Mouse (Mus musculus): ENCODE measurements around the gene Mrpl4. TPM values are rescaled to one million over a fixed set of nuclear protein-coding genes. Genes with fewer than 3 reads are reported as not detected.

Mrpl4 gene
- polyA plus RNA-seq, 1 experiment from 2014 or later: 98.6 TPM

DNA sequence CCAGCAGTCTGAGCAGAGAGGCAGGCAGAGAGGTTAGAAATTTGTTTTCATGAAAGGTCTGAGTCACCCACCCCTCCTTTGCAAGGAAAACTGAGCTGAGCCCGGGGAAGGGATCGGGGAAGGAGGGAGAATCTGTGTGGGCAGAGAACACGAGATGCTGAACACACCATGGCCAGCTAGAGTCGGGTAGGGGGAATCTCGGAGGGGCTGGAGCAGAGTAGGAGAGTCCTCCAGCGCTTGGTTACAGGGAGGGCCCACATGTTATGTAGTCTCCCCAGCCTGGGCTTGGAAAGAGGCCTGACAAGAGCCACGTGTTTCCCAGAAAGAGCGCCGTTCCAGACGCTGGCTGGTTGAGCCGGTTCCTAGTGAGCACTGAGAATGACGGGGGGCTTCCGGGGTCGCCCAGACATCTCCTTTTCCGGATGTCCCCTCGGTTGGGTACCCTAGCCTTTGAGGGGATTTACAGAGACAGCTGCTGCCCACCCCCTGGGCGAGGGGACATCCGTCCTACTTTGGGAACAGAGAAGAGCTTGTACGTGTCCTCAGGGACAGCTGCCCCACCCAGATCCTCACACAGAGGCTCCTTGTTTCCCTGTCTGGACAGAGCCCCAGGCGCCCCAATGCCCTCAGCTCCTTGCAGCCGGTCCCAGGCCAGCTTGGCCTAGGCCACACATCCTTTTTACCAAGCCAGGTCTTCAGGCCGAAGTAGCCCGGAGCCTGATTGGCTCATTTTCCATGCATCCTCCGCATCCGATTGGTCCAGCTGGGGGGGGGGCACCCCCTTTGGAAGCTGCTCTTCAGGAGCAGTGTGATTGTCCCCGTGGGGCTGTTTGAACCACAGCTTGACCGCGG is 30.2 kb upstream of the Mrpl4 start:
- Histone ChIP-seq H3K9me3 (ENCODE audit: control insufficient read depth, low read length) (no peaks in the 10 kb centered on the region), H3K4me3 (replicated peaks; ENCODE audit: low read depth, low read length) (no peak overlapping the region), H3K4me2 (ENCODE audit: low read length) (peak overlapping the region; percentile 34), H3K27ac (replicated peaks; ENCODE audit: low read depth, low read length) (no peak overlapping the region), H3K36me3 (ENCODE audit: control insufficient read depth, insufficient read depth, low read length) (peaks cover 7% of the 10 kb centered on the region), H3K27me3 (ENCODE audit: control insufficient read depth, insufficient read depth, low read length) (no peaks in the 10 kb centered on the region), H3K9ac (replicated peaks; ENCODE audit: low read length) (0 out of 2 replicates have a peak overlapping the region, but pooled peaks have one; percentile 36), H3K4me1 (ENCODE audit: control insufficient read depth, insufficient read depth, low read length) (peaks cover 23% of the 10 kb centered on the region)
- ATAC-seq (ENCODE audit: low FRiP score, low TSS enrichment) (no peak), DNase-seq (peak; percentile 33)
- WGBS: 29% methylated on average over 28 of the region's 28 CpGs

DNA sequence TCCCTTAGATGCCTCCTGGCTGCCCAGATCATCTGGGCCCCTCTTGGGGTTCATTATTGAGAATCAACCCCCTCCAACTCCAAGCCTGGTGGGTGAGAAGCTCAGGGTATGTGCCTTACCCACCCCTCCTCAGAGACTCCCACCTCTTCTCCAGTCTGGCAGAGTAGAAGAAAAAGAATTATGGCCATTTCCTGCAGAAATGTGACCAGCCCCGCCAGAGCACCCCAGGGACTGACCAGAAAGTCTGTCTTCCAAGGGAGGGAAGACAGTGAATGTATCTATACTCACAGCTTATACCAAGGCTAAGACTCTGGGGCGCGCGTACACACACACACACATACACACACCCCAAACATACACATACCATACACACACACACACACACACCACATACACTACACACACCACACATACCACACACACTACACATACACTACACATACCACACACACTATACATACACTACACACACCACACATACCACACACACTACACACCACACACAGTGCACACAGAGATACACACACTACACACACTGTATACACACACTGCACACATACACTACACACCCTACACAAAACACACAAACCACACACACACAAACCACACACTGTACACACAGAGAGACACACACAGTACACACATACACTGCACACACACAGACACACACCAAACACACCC is 29.4 kb upstream of the Mrpl4 start:
- ATAC-seq (ENCODE audit: low FRiP score, low TSS enrichment): no peak
- Histone ChIP-seq H3K9me3 (ENCODE audit: control insufficient read depth, low read length) (no peaks in the 10 kb centered on the region), H3K27me3 (ENCODE audit: control insufficient read depth, insufficient read depth, low read length) (no peaks in the 10 kb centered on the region), H3K4me1 (ENCODE audit: control insufficient read depth, insufficient read depth, low read length) (peaks cover 23% of the 10 kb centered on the region), H3K4me3 (replicated peaks; ENCODE audit: low read depth, low read length) (no peak overlapping the region), H3K9ac (replicated peaks; ENCODE audit: low read length) (no peak overlapping the region), H3K36me3 (ENCODE audit: control insufficient read depth, insufficient read depth, low read length) (no peaks in the 10 kb centered on the region), H3K27ac (replicated peaks; ENCODE audit: low read depth, low read length) (no peak overlapping the region), H3K4me2 (ENCODE audit: low read length) (no peak overlapping the region)
- no peak for DNase-seq
- 90% methylated on average over 4 of the region's 4 CpGs for WGBS

DNA sequence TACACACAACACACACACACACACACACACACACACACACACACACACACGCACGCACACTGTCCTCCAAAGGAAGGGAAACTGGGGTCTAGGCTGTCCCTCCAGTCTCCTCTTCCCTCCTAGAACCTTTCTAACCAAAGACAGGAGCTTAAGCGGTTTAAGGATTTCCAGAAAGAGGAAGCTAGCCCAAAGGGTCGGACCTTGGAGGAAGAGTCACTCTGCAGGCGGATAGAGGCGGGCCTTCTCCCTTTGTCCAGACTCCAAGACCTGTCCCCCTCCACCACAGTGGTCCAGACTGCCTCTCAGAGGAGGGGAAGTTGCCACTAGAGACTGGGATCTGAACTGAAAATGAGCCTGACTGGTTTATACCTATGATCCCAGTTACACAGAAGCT is 28.9 kb upstream of the Mrpl4 start:
- ATAC-seq (ENCODE audit: low FRiP score, low TSS enrichment): no peak
- H3K9me3 ChIP-seq (ENCODE audit: control insufficient read depth, low read length): no peaks in the 10 kb centered on the region
- no peak overlapping the region for H3K4me3 ChIP-seq (replicated peaks; ENCODE audit: low read depth, low read length)
- peaks cover 23% of the 10 kb centered on the region for H3K4me1 ChIP-seq (ENCODE audit: control insufficient read depth, insufficient read depth, low read length)
- H3K36me3 ChIP-seq (ENCODE audit: control insufficient read depth, insufficient read depth, low read length): no peaks in the 10 kb centered on the region
- no peaks in the 10 kb centered on the region for H3K27me3 ChIP-seq (ENCODE audit: control insufficient read depth, insufficient read depth, low read length)
- no peak overlapping the region for H3K4me2 ChIP-seq (ENCODE audit: low read length)
- WGBS: 60% methylated on average over 6 of the region's 6 CpGs
- H3K9ac ChIP-seq (replicated peaks; ENCODE audit: low read length): no peak overlapping the region
- no peak for DNase-seq
- H3K27ac ChIP-seq (replicated peaks; ENCODE audit: low read depth, low read length): no peak overlapping the region

DNA sequence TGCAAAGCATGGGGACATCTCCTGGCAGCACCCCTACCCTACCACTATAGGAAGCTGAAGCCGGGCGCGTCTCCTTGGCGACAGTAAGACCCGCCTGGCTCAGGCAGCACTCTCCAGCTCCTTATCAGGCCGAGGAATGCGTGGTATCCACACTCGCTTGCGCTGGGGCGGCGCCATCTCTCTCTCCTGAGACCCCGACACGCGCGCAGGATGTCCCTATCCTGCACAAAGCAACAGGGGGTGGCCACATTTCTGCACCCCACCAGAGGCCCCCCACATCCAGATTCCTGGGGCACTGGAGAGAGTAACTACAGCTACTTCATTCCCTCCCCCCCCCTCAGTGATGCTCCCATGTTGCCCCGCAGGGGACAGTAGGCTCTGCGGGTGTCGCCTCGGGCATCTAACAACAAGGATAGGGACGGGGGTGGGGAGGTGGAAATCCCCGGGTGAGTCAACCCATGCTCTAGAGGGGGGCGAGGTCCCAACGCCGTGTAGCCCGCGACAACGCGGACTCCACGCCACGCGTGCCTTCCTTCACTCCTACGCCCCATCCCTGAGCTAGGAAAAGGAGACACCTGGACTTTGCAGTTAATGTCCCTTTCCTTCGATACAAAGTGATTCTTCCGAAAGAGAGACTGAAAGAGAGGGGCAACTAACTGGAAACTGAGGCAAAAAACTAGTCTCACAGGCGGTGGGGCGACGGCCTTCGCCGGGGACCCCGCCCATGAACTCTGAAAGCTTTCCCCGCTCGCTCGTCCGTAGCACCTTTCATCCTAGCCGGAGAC is 26.9 kb upstream of the Mrpl4 start:
- H3K9me3 ChIP-seq (ENCODE audit: control insufficient read depth, low read length): no peaks in the 10 kb centered on the region
- 0% methylated on average over 45 of the region's 45 CpGs for WGBS
- peak overlapping the region; percentile 57 for H3K4me3 ChIP-seq (replicated peaks; ENCODE audit: low read depth, low read length)
- H3K9ac ChIP-seq (replicated peaks; ENCODE audit: low read length): peak overlapping the region; percentile 69
- DNase-seq (peak; percentile 74), ATAC-seq (ENCODE audit: low FRiP score, low TSS enrichment) (peak; percentile 25; the same call in 1 of the 2 replicates)
- peaks cover 23% of the 10 kb centered on the region for H3K4me1 ChIP-seq (ENCODE audit: control insufficient read depth, insufficient read depth, low read length)
- no peaks in the 10 kb centered on the region for H3K27me3 ChIP-seq (ENCODE audit: control insufficient read depth, insufficient read depth, low read length)
- H3K36me3 ChIP-seq (ENCODE audit: control insufficient read depth, insufficient read depth, low read length): no peaks in the 10 kb centered on the region
- H3K27ac ChIP-seq (replicated peaks; ENCODE audit: low read depth, low read length): no peak overlapping the region; the same call in 1 of the 2 replicates
- H3K4me2 ChIP-seq (ENCODE audit: low read length): peak overlapping the region; percentile 94

DNA sequence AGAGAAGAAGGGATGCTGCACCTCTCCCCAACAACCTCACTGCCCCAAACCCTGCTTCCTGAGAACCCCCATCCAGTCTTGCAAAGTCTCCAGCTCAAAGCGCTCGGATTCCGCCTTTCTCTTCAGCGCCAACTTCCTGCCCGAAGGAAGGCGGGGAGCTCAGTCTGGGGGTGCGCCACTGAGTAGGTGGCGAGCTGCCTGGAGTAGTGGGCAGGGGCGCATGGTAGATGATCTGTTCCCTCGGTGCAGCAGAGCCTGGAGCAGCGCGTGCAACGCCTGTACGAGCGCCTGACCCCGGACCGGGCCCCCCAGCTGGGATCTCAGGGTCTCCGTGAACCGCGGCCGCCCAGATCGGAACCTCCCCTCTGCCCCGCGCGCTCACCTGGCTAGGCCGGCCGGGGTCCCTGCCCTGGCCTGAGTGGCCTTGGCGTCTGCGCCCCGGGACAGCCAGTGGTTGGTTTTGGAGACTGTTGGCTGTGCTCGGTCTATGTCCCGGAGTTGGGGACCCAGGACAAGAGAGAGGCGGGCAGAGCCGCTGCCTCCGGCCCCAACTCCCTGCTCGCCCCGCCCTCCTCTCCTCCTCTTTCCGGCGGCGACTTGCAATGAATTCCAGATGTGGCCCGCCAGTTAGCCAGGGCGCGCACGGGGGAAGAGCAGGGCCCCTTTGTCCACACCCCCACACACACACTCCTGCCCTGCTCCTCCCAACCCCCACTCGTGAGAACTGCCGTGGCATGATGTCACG is 26.1 kb upstream of the Mrpl4 start, which contains the start of gene S1pr2:
TSS of gene S1pr2 (minus strand) at position 566 of the 745 bp plus-strand sequence.
- peak; percentile 72 for ATAC-seq (ENCODE audit: low FRiP score, low TSS enrichment)
- under 1% methylated on average over 47 of the region's 47 CpGs for WGBS
- Histone ChIP-seq H3K27ac (replicated peaks; ENCODE audit: low read depth, low read length) (peak within 1 kb of the TSS; percentile 57; the same call in 1 of the 2 replicates), H3K9me3 (ENCODE audit: control insufficient read depth, low read length) (no peaks in the 10 kb centered on the region), H3K9ac (replicated peaks; ENCODE audit: low read length) (peak within 1 kb of the TSS; percentile 69), H3K27me3 (ENCODE audit: control insufficient read depth, insufficient read depth, low read length) (no peaks in the 10 kb centered on the region), H3K36me3 (ENCODE audit: control insufficient read depth, insufficient read depth, low read length) (no peaks in the 10 kb centered on the region), H3K4me3 (replicated peaks; ENCODE audit: low read depth, low read length) (peak within 1 kb of the TSS; percentile 57), H3K4me2 (ENCODE audit: low read length) (peak within 1 kb of the TSS; percentile 94), H3K4me1 (ENCODE audit: control insufficient read depth, insufficient read depth, low read length) (peaks cover 23% of the 10 kb centered on the region)
- DNase-seq: peak; percentile 82

DNA sequence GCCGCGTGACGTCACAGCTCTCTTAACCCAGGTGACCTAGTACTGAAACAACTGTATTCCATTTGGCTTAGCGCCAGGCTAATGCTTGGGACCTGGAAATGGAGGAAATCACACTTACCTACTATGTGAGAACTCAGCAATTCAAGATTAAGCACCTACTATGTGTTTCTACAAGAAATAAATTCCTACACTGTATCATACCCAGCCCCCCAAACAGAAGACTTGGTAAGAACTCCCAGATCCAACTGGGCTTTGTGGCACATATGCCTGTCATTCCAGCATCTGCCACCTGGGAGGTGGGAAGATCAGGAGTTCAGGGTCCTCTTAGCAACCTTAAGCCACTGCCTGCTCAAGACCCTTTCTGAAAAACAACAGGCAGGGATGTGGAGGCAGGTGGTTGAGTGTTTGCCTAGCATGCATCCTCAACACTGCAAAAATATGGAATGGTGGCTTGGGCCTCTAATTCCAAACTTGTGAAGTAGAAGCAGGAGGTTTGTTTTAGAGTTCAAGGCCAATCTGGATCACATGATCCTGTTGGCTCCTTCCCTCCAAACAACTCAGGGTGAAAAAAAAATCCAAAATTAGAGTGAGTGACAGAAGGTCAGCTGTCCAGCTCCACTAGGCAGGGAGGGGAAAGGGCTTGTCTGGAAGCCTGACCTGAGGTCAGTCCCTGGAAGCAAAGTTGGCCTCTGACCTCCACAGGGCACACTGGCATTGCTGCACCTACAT is 25.4 kb upstream of the Mrpl4 start:
- Histone ChIP-seq H3K4me2 (ENCODE audit: low read length) (peak overlapping the region; percentile 94), H3K9me3 (ENCODE audit: control insufficient read depth, low read length) (no peaks in the 10 kb centered on the region), H3K4me3 (replicated peaks; ENCODE audit: low read depth, low read length) (peak overlapping the region; percentile 57), H3K27ac (replicated peaks; ENCODE audit: low read depth, low read length) (no peak overlapping the region), H3K4me1 (ENCODE audit: control insufficient read depth, insufficient read depth, low read length) (peaks cover 22% of the 10 kb centered on the region), H3K36me3 (ENCODE audit: control insufficient read depth, insufficient read depth, low read length) (no peaks in the 10 kb centered on the region), H3K9ac (replicated peaks; ENCODE audit: low read length) (no peak overlapping the region), H3K27me3 (ENCODE audit: control insufficient read depth, insufficient read depth, low read length) (no peaks in the 10 kb centered on the region)
- DNase-seq: no peak
- no peak for ATAC-seq (ENCODE audit: low FRiP score, low TSS enrichment)
- 5% methylated on average over 4 of the region's 4 CpGs for WGBS

DNA sequence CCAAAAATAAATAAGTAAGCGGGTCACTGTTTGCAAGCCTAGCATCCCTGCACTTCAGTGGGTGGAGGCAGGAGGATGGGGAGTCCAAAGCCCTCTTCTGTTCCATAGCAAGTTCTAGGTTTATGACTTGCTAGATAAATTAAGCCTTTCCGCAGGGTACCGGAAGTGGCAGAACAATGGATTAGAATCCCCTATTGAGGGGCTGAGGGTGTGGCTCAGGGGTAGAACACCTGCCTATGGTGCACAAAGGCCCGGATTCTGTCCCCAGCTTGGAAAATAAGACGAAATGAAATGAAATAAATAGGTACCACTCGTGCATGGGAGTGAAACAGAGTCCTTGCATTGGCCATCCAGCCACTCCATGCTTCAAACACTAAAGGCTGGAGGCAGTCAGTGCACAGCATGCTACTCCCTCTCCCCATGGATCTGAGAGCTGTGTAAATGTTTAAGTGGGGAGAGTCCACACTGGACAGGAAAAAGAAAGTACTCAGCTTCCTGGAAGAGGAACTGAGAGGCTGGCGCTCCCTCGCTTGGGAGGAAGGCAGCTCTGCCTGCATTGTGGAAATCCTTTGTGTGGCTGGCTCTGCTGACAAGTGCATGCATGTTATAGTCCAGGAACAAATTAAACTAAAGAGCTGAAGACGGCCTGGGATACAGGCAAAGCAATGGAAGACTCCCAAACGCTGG is 24.0 kb upstream of the Mrpl4 start:
- H3K36me3 ChIP-seq (ENCODE audit: control insufficient read depth, insufficient read depth, low read length): no peaks in the 10 kb centered on the region
- no peak for ATAC-seq (ENCODE audit: low FRiP score, low TSS enrichment)

More for the DNA sequence above, 24.0 kb upstream of the Mrpl4 start:
- Histone ChIP-seq H3K27me3 (ENCODE audit: control insufficient read depth, insufficient read depth, low read length) (no peaks in the 10 kb centered on the region), H3K9ac (replicated peaks; ENCODE audit: low read length) (no peak overlapping the region), H3K27ac (replicated peaks; ENCODE audit: low read depth, low read length) (no peak overlapping the region), H3K4me2 (ENCODE audit: low read length) (no peak overlapping the region), H3K4me1 (ENCODE audit: control insufficient read depth, insufficient read depth, low read length) (peaks cover 15% of the 10 kb centered on the region), H3K4me3 (replicated peaks; ENCODE audit: low read depth, low read length) (no peak overlapping the region), H3K9me3 (ENCODE audit: control insufficient read depth, low read length) (no peaks in the 10 kb centered on the region)
- DNase-seq: no peak
- WGBS: 62% methylated on average over 10 of the region's 10 CpGs
